Mouse (Mus musculus) forebrain, postnatal 0 days (tissue): ENCODE measurements around the gene Tmem42. TPM values are rescaled to one million over a fixed set of nuclear protein-coding genes. Genes with fewer than 3 reads are reported as not detected.

ENCODE experiments used
- ATAC-seq: fragments of 200-750 bp; cut with Nextera tagmentation; 2 replicates; pipeline ENCODE4 v1.8.0; 2017; ENCODE audit warnings: mild to moderate bottlenecking, moderate library complexity
- DNase-seq: peaks from one replicate; pipeline ENCODE4 v3.0.0-alpha.2; 2015
- H3K27ac ChIP-seq: fragments of 300-500 bp; sonication (generic); 2 replicates; pipeline ENCODE4 v1.5.1; 2014; ENCODE audit warnings: low read depth, mild to moderate bottlenecking, antibody characterized with exemption, low read length, moderate library complexity, mixed read lengths
- H3K27me3 ChIP-seq: fragments of 300-500 bp; sonication (generic); 2 replicates; pipeline ENCODE4 v1.6.1; 2014; ENCODE audit warnings: mild to moderate bottlenecking, low read length, mixed read lengths; ENCODE audit not compliant: insufficient read depth
- H3K36me3 ChIP-seq: fragments of 300-500 bp; sonication (generic); 2 replicates; pipeline ENCODE4 v1.6.1; 2014; ENCODE audit warnings: mild to moderate bottlenecking, moderate library complexity; ENCODE audit not compliant: insufficient read depth
- H3K4me1 ChIP-seq: fragments of 300-500 bp; sonication (generic); 2 replicates; pipeline ENCODE4 v1.6.1; 2014; ENCODE audit warnings: antibody characterized with exemption; ENCODE audit not compliant: insufficient read depth
- H3K4me2 ChIP-seq: fragments of 300-500 bp; sonication (generic); 2 replicates; pipeline ENCODE4 v1.6.1; 2014; ENCODE audit warnings: low read depth, mild to moderate bottlenecking, moderate library complexity
- H3K4me3 ChIP-seq: fragments of 300-500 bp; sonication (generic); 2 replicates; pipeline ENCODE4 v1.5.1; 2014; ENCODE audit warnings: low read depth, low read length, mixed read lengths
- H3K9ac ChIP-seq: fragments of 300-500 bp; sonication (generic); 2 replicates; pipeline ENCODE4 v1.6.1; 2014; ENCODE audit warnings: mild to moderate bottlenecking
- H3K9me3 ChIP-seq: fragments of 300-500 bp; sonication (generic); 2 replicates; pipeline ENCODE4 v1.6.1; 2016; ENCODE audit warnings: low read length
- CTCF ChIP-seq: sonication (generic); IDR thresholded peaks from 2 replicates; pipeline ENCODE4 v1.5.1; 2016; ENCODE audit warnings: antibody characterized with exemption, control low read depth, low read depth
- WGBS: fragments of 180-500 bp; shearing (Covaris S2); extraction: QIAGEN DNeasy Blood & Tissue Kit; methylation state at CpG from one replicate; pipeline ENCODE4 v1.1.7; 2014; 5-methylcytosine and 5-hydroxymethylcytosine counted together
- polyA plus RNA-seq: library from polyadenylated mRNA; unstranded; fragments of >200 nt; fragmentation: Nextera tagmentation; extraction: Ambion mirVana; gene quantifications from 2 replicates; pipeline ENCODE4 v1.2.1, GENCODE M21; 2015
- total RNA-seq: library from RNA; depleted of rRNA; stranded (reverse); fragments of >200 nt; gene quantifications from 2 replicates; pipeline ENCODE4 v1.2.3, GENCODE M21; 2014; rRNA removed

Tmem42 gene
- total RNA-seq (17.7 and 21.9 TPM in 2 replicates), polyA plus RNA-seq (33.6 and 38.3 TPM in 2 replicates)

GRCm38 (mm10) chr9:123020995-123021631 lies at the start of gene Tmem42:
TSS of gene Tmem42 (plus strand) at chr9:123021326.
- Histone ChIP-seq H3K27ac (peak within 1 kb of the TSS; percentile 92), H3K9ac (peak within 1 kb of the TSS; percentile 88), H3K4me3 (peak within 1 kb of the TSS; percentile 68), H3K4me2 (peak within 1 kb of the TSS; percentile 77), H3K9me3 (no peaks in the 10 kb centered on the region), H3K4me1 (peaks cover 11% of the 10 kb centered on the region; the same call in 1 of the 2 replicates), H3K27me3 (no peaks in the 10 kb centered on the region), H3K36me3 (no peaks in the 10 kb centered on the region)
- 3% methylated on average over 58 of the region's 69 CpGs for WGBS
- no peak for TF ChIP-seq CTCF
- DNase-seq (peak; percentile 89), ATAC-seq (peak; percentile 99)

- DNase-seq: no peak
- Histone ChIP-seq H3K36me3 (no peaks in the 10 kb centered on the region), H3K4me3 (no peak overlapping the region), H3K4me1 (no peaks in the 10 kb centered on the region), H3K9me3 (no peaks in the 10 kb centered on the region), H3K9ac (no peak overlapping the region), H3K27ac (no peak overlapping the region), H3K4me2 (no peak overlapping the region), H3K27me3 (no peaks in the 10 kb centered on the region)
- WGBS: 92% methylated on average over 10 of the region's 10 CpGs
- TF ChIP-seq CTCF: no peak
- no peak for ATAC-seq
These were observed 22.5 kb upstream of the Tmem42 start for GRCm38 (mm10) chr9:122998406-122999192.

DNA sequence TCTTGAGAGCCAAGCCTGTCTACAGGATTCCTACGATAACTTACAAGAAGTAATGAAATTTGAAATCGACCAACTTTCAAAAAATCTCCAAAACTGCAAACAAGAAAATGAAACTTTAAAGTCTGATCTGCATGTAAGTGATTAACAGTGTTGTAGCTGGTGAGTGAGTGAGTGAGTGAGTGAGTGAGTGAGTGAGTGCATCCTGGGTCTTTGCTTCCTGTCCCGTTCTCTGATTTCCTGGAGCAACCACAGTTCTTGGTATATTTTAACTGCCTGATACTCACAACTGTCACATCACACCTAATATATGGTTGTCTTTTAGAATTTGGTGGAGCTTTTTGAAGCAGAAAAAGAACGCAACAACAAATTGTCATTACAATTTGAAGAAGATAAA lies 21.9 kb upstream of the Tmem42 start:
- Histone ChIP-seq H3K9me3 (no peaks in the 10 kb centered on the region), H3K4me3 (no peak overlapping the region), H3K36me3 (no peaks in the 10 kb centered on the region), H3K27ac (no peak overlapping the region), H3K9ac (no peak overlapping the region), H3K4me1 (no peaks in the 10 kb centered on the region), H3K4me2 (no peak overlapping the region), H3K27me3 (no peaks in the 10 kb centered on the region)
- ATAC-seq (no peak), DNase-seq (no peak)
- TF ChIP-seq CTCF: no peak
- WGBS: 95% methylated on average over 4 of the region's 4 CpGs

- DNase-seq (no peak), ATAC-seq (no peak)
- H3K36me3 ChIP-seq: no peaks in the 10 kb centered on the region
- H3K9me3 ChIP-seq: no peaks in the 10 kb centered on the region
- no peak overlapping the region for H3K27ac ChIP-seq
- H3K27me3 ChIP-seq: no peaks in the 10 kb centered on the region
- H3K4me3 ChIP-seq: no peak overlapping the region
- H3K4me1 ChIP-seq: no peaks in the 10 kb centered on the region
- no peak overlapping the region for H3K4me2 ChIP-seq
- WGBS: 92% methylated on average over 2 of the region's 2 CpGs
- no peak for TF ChIP-seq CTCF
- H3K9ac ChIP-seq: no peak overlapping the region
These were observed 16.4 kb upstream of the Tmem42 start for GRCm38 (mm10) chr9:123004718-123005117.

- H3K4me1 ChIP-seq: no peaks in the 10 kb centered on the region
- no peaks in the 10 kb centered on the region for H3K9me3 ChIP-seq
- no peaks in the 10 kb centered on the region for H3K36me3 ChIP-seq
- H3K27me3 ChIP-seq: no peaks in the 10 kb centered on the region
- no peak overlapping the region for H3K4me2 ChIP-seq
- no peak overlapping the region for H3K4me3 ChIP-seq
- no peak overlapping the region for H3K9ac ChIP-seq
- TF ChIP-seq CTCF: peak; percentile 51
- 77% methylated on average over 6 of the region's 6 CpGs for WGBS
- no peak overlapping the region for H3K27ac ChIP-seq
- ATAC-seq (no peak), DNase-seq (no peak)
These were observed 15.1 kb upstream of the Tmem42 start for GRCm38 (mm10) chr9:123006071-123006470.

DNA sequence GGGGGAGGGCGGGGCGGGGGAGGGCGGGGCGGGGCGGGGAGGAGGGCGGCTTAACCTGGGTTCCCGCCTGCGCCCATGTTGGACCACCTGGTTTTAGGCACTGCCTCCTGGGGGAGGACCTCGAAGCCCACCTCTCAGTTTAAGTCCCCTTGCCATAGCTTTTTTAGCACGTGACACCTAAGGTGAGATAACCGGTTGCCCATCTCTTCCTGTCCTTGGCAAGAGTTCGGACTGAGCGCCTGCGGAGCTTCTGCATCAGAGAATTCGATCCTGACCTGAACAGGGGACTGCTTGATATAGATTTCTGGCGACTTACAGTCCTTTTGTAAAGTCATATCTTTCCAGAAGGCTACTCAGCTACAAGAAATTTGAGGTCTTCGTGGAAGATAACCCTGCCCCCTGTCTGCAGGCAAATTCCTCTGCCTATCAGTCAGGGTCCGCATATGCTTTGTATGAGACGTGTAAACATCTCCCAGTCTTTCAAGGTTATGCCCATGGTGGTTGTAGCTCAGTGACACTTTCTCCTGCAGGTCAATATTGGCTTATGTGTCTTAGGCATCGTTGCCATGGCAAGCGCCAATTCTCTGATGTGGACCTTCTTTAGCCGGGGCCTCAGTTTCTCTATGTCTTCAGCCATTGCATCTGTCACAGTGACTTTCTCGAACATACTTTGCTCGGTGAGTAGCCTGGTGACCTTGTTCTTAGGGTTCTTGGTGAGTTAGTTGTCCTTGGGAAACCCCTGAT lies 682 bp downstream of the Tmem42 start:
- DNase-seq (peak; percentile 47), ATAC-seq (no peak)
- H3K27me3 ChIP-seq: no peaks in the 10 kb centered on the region
- H3K4me2 ChIP-seq: peak overlapping the region; percentile 77
- 39% methylated on average over 18 of the region's 24 CpGs for WGBS
- no peaks in the 10 kb centered on the region for H3K36me3 ChIP-seq
- peak; percentile 35 for TF ChIP-seq CTCF
- H3K4me1 ChIP-seq: peaks cover 11% of the 10 kb centered on the region; the same call in 1 of the 2 replicates
- peak overlapping the region; percentile 68 for H3K4me3 ChIP-seq
- H3K9ac ChIP-seq: peak overlapping the region; percentile 88
- no peaks in the 10 kb centered on the region for H3K9me3 ChIP-seq
- H3K27ac ChIP-seq: no peak overlapping the region
